Mouse (Mus musculus): Measurements from ENCODE around the gene Gpbar1. TPM values are rescaled to one million over a fixed set of nuclear protein-coding genes. Genes with fewer than 3 reads are reported as not detected.
"Not testable (repeated sequence)": the region's sequence is repeated elsewhere in the genome, so short reads cannot be mapped to it uniquely, and the experiment has no call there.

Gpbar1 gene
- total RNA-seq, 2 experiments from 2014 or later = not detected

DNA sequence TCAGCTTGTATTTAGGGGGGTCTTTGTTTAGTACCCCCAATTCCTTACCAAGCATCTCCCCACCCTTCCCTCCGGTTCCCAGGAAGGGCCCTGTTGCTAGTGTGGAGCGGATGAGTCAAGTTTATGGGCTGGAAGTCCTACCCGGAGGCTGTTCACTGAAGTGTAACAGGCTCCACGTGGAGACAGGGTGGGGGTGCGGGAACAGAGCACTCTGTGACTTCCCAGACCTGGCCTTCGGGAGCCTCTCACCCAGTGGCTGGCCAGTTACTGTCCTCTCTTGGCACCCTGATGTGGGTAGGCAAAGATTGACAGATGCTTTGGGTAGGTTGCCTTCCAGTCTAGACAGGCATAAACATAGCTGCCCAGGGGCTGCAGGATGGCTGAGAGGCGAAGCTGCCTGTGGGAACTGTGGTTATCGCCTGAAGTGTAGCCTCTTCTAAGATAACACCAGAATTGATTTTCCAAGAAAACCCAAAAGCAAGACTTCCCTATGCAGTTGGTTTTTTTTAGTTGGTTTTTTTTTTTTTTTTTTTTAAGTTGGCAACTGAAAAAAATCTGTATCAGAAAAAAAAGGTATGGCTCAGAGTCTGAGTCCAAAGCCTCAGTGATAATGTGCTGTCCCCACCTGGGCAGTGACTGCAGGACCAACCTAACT is 340 bp upstream of the Gpbar1 start:
- DNase-seq (ENCODE audit: low spot score in 2 of 2) = no peak

DNA sequence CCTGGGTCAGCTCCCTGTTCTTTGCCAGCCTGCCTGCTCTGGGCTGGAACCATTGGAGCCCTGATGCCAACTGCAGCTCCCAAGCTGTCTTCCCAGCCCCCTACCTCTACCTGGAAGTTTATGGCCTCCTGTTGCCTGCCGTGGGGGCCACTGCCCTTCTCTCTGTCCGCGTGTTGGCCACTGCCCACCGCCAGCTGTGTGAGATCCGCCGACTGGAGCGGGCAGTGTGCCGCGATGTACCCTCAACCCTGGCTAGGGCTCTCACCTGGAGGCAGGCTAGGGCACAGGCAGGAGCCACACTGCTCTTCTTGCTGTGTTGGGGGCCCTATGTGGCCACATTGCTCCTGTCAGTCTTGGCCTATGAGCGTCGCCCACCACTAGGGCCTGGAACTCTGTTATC is 638 bp downstream of the Gpbar1 start:
- no peak for DNase-seq (ENCODE audit: low spot score in 2 of 2)

GRCm38 (mm10) chr1:74280591-74281325 is 2.4 kb downstream of the Gpbar1 start:
- no peak for DNase-seq (ENCODE audit: low spot score in 2 of 2)

DNA sequence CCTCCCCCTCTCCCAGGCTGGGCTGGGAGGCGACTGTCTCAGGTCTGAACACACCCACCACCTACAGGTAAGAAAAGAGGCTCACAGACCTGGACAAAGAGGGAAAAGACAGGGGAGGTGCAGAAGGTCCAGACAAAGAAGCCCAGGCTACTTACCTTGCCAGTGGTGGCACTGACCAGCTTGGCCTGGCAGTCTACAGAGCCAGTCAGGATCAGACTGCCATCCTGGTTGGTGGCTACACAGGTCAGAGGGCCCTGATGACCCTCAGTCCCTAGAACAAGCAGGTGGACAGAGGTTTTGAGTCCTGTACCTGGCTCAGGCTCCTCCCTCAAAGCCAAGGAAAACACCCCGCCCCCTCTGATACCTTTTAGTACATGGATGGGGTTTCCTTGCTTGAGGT is 3.0 kb downstream of the Gpbar1 start:
- DNase-seq (ENCODE audit: low spot score in 2 of 2) = no peak

GRCm38 (mm10) chr1:74281886-74282285 is 3.5 kb downstream of the Gpbar1 start:
- DNase-seq (ENCODE audit: low spot score in 2 of 2) = no peak

- DNase-seq (ENCODE audit: low spot score in 2 of 2) = no peak
Observed at GRCm38 (mm10) chr1:74282896-74283625, 4.7 kb downstream of the Gpbar1 start.

DNA sequence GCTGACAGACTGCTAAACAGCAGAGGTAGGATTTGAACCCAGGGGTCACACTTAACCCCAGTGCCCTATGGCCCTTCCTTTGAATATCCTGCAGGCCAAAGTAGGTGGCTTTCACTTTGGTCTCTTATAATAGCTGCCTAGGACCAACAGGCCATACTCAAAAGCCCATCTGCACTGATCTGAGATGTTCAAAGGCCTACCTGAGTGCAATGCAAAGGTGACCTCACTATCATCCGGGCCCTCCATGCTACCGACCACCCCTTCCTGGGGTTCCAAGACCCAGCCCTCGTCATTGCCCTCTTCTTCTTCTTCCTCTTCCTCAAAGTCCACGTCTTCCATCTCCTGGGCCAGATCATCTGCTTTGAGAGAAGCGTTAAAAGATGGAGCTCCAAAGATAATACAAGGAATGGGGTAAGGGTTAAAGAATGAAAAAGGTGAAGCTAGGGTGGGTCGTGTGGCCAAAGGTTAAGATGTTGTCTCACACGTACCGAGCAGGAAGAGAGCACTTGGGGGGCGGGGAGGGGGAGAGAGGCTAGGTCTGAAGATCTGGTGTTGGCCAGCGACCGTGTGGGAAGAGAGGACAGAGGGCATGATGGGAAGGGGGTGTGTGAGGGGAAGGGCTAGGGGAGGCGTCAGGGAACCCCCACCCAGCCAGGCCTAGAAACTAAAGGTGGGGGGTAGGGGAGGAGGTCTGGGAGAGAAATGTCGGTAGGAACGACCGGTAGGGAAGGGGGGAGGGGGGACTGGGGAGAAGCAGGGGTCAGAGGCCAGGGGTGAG is 5.5 kb downstream of the Gpbar1 start:
- peak in 1 of 2 experiments; percentile 62 for DNase-seq (ENCODE audit: low spot score in 2 of 2)

DNA sequence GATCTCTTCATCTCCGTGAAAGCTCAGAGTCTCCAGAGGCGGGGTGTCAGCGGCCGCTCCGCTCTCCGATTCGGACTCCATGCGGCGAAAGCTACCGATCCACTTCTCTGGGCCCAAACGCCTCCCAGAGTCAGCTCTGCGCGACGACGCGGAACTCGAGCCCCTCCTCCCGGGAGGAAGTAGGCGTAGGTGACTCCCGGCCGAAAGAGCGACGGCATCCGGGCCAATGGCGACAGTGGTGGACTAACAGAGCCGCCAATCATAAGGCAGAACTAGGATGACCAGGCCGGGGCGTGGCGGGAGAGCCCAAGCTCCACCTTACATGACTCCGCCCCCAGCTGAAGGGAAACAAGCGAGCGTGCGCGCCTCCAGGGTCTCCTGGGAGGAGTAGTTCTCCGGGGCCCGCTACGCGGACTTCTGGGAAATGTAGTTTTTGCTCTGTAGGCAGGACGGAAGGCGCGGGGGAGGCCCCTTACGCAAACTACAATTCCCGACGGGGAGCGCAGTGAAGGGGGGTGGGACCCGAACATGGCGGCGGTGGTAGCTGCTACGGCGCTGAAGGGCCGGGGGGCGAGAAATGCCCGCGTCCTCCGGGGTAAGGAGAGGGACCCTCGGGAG is 6.3 kb downstream of the Gpbar1 start, which contains the start of the genes Aamp and Pnkd:
Gene Aamp (minus strand): TSS at position 196 of the 618 bp plus-strand sequence.
Gene Pnkd (plus strand): TSS at position 388 of the 618 bp plus-strand sequence.
- peak; percentile 99 to 100 for DNase-seq (ENCODE audit: low spot score in 2 of 2)

- no peak for DNase-seq (ENCODE audit: low spot score in 2 of 2)
Observed at GRCm38 (mm10) chr1:74285212-74286010, 7.1 kb downstream of the Gpbar1 start.

DNA sequence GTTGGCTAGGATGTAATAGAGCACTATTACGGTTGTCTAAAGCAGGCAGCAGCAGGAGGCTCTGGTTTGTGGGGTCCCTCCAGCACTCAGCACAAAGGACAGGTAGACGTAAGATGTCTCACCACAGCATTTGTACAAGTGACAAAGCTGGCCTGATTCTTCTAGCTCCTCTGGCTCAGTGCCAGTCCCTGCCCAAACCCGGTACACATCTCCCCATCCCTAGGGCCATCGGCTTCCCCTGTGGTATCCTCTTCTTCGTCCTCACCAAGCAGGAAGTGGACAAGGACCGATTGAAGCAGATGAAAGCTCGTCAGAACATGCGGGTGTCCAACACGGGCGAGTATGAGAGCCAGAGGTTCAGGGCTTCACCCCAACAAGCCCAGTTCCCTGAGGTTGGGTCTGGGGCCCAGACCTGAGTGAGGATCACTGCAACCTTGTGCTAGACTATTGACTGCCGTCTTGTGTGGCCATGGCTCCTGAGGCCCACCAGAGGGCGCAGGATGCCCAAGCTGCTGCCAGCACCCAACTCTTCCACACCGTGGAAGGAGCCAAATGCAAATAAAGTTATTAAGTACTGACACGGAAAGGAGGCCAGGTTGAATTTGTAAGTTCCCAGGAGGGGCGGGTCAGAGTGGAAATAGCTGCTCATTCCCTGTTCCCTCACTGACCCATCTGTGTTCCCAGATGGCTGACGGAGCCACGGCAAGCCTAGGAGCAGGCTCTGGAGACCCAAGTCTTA is 8.7 kb downstream of the Gpbar1 start:
- not testable (repeated sequence) for DNase-seq (ENCODE audit: low spot score in 2 of 2)

DNA sequence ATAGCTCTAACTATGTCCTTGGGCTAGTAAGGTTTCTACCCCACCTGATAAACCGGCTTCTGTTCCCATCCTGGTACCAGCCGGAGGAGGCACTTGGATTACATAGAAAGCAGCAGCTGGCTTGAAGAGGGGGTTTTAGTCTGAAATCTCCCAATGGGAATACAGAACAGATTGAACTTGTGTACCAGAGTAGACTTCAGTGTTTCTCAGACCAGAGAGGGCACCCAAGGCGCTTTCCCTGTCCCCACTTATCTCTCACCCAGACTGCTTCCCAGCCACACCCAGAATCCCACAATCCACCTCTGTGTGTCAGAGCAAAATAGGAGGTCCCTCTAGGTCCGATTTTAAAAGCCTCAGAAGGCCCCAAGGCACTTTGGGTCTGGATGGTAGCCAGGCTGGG is 10.0 kb downstream of the Gpbar1 start:
- no peak for DNase-seq (ENCODE audit: low spot score in 2 of 2)

- DNase-seq (ENCODE audit: low spot score in 2 of 2) = no peak
Observed at GRCm38 (mm10) chr1:74289248-74289647, 10.9 kb downstream of the Gpbar1 start.

- no peak for DNase-seq (ENCODE audit: low spot score in 2 of 2)
Observed at GRCm38 (mm10) chr1:74289740-74290139, 11.4 kb downstream of the Gpbar1 start.

DNA sequence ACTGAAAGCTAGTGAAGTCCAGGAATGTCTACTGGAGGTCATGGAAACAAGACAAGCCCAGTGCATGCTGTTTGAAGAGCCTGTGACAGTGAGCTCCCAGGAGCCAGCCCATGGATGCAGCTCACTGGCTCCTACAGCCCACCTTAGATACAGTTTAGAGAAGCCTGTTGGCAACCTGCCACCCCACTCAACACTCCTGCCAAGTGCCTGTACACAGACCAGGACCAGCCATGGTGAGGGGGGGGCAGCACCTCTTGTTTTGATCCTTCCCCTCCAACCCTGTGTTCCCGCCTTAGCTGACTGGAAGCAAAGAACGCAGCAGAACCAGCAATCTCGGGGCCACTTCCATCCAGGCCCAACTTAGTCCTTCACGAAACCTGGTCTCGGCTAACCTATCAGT is 11.8 kb downstream of the Gpbar1 start:
- no peak for DNase-seq (ENCODE audit: low spot score in 2 of 2)

DNA sequence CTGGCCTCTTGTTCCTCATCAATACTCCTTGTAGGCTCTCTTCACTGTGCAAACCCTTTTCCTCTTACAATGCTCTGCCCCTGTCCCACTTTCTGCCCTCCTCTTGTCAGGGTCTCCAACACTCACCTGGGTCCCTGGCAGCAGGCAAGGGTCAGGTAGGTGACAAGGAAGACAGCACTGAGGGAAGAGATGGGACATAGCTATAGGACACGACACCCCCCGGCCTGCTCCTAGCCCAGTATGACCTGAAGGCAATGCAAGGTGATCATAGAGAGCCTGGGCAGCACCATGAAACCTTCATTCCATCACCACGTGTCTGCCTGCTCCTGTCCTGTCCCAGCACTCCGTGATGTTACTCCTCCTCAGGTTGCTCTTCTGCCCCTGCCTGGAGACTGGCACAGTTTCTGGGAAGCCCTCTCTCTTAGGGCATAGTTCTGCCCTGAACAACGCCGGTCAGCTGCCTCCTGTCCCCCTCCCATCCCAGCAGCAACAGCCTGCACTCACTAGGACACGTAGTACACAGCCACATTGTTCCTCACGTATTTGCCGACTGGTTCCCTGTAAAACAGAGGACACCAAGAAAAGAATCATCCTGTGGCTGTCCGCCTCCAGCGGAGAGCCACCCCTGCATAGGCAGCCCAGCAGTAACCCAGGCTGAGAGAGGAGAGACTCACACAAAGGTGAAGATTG is 14.1 kb downstream of the Gpbar1 start:
- DNase-seq (ENCODE audit: low spot score in 2 of 2) = no peak

GRCm38 (mm10) chr1:74293306-74293960 is 15.1 kb downstream of the Gpbar1 start:
- no peak for DNase-seq (ENCODE audit: low spot score in 2 of 2)

- no peak for DNase-seq (ENCODE audit: low spot score in 2 of 2)
Observed at GRCm38 (mm10) chr1:74294090-74294643, 15.8 kb downstream of the Gpbar1 start.

Measured in layer of hippocampus, postnatal 14 days (tissue).